Mouse (Mus musculus) WW6 (cell line): ENCODE data around the gene Ccdc116.
A peak's percentile ranks its signal among the peaks of the same experiment; 100 is the strongest.
"Not testable (repeated sequence)": the region's sequence is repeated elsewhere in the genome, so short reads cannot be mapped to it uniquely, and the experiment has no call there.

ENCODE experiments used
- DNase-seq: peaks from one replicate; pipeline ENCODE4 v3.0.0-alpha.2; 2013; ENCODE audit warnings: low read depth, low spot score

The Ccdc116 gene

GRCm38 (mm10) chr16:17146772-17147235 lies at the start of gene Ccdc116:
TSS of gene Ccdc116 (minus strand) at chr16:17147229.
- DNase-seq, result no peak

DNA sequence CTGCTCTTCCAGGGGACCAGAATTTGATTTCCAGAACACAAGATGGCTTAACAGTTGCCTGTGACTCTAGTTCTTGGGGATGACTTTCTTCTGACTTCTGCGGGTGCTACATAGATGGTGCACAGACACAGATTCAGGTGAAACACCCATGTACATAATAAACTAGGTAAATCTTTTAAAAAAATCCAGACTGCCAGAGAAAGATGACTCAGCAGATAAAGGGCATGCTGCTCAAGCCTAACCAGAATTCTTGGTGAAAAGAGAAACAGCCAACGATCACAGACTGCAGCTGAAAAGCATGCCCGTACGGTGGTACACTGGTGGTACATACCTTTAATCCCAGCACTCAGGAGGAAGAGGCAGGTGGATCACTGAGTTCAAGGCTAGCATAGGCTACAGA lies 46.8 kb upstream of the Ccdc116 start:
- no peak for DNase-seq

GRCm38 (mm10) chr16:17185475-17185874 lies 38.4 kb upstream of the Ccdc116 start:
- DNase-seq, result no peak

DNA sequence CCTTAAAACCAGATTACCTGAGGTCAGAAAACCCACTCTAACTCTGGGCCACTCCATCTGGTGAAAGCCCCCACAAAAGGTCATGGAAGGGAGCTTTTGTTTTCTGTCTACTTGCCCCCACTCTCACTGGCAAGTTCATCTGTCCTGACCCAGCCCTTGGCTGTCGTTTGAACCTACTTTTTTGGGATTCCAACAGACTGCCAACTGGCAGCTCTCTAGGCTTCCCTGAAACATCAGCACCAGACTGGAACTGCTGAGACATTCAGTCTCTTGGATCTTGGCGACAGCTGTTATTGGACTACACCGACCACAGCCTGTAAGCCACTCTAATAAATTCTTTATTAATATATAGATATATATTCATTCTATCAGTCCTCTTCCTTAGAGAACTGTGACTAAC lies 36.0 kb upstream of the Ccdc116 start:
- DNase-seq, result no peak

DNA sequence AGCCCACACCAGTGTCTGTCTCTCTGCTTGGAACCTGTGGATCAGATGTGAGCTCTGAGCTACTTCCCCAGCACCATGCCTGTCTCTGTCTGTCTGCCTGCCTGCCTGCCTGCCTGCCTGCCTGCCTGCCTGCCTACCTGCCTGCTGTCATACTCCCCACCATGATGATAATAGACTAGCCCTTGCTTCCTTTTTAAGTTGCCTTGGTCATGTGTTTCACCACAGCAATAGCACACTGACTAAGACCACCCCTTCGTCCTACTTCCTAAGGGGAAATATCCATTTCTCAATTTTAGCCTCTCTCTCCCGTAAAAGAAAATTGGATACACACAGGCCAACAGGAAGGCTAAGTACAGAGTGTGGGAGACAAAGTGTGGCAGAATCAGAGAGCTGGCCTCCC lies 35.1 kb upstream of the Ccdc116 start:
- no peak for DNase-seq

DNA sequence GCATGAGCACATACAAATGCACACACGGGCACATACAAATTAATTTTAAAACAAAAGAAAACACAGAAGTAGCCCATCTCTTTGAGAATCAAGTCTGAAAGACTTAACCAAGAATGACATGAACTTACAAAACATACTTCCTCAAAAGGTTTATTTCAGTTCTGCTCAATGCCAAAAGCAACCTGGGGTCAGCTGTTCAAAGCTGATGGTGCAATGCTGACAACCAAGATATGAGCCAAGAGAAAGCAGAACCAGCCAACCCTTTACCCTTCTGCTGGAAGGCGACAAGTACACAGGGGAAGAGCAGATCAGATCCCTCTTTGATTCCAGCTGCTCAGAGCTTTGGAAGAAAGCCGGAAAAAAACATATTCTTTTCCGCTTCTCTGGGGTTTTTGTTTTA lies 34.4 kb upstream of the Ccdc116 start:
- no peak for DNase-seq

DNA sequence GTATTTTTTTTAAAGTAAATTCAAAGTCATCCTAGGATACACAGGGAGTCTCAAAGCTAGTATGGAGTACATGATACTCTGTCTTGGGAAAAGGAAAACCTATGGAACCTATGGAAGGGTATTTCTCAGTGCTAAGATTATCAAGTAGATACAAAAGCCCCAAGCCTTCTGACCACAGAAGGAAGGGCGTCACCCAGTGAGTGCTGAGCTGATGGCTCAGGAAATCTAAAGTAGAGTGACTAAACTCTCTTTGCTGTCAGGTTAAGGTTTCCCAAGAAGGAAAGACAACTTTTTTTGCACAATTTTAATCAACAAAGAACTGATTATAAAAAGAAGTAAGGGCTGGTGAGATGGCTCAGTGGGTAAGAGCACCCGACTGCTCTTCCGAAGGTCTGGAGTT lies 32.7 kb upstream of the Ccdc116 start:
- DNase-seq, result no peak

- DNase-seq, result no peak
These were observed 30.7 kb upstream of the Ccdc116 start for GRCm38 (mm10) chr16:17177623-17178170.

DNA sequence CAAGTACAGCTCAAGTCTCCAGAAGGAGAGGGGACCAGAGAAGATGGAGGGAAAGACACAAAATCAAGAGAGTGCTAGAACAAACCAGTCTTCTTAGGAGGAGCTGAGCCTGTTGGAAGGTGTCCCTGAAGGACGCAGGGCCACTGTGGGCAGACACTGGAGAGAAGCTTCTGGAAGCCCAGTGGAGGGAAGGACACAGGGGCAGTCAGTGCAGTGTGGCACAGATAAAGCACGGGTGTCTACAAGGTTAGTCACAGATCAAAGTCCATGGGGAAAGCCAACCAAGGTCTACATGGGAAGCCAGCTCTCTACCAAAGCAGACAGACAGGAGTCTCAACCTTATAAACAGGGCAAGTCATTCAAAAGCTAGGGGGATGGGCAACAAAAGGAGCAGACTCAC lies 28.7 kb upstream of the Ccdc116 start:
- DNase-seq, result no peak

DNA sequence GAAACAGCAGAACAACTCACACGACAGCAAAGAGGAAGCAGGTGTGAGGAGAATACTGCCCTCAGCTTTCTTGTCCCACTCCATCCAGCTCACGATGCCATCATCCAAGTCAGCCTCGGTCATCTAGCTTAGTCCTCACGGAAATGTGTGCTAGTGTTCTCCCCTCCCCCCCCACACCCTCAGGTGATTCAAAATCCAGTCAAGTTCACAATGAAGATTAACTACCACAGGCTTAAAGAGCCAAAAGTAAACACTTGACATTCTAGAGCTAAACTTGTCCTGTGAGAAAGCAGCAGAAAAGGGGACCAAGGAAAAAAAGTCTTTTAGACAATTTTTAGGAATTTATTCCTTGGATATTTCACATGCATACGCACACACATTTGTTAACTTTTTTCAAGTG lies 21.0 kb upstream of the Ccdc116 start:
- no peak for DNase-seq

DNA sequence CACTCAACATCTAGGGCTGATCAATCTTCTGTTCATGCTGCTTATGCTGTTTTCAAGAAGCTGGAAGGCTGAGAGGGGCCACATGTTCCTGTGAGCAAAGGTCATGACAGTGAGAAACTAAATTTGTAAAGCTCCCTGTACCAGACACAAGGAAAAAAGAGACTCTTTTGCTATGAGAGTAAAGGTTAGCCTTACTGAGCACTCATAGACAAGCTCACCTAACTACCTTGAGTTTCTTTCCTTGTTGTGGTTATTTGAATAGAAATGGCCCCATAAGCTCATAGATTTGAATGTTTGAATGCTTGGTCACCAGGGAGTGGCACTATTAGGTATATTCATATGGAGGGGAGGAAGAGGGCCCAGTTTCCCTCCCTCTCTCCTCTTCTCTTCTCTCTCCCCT lies 20.1 kb upstream of the Ccdc116 start:
- DNase-seq, result no peak

DNA sequence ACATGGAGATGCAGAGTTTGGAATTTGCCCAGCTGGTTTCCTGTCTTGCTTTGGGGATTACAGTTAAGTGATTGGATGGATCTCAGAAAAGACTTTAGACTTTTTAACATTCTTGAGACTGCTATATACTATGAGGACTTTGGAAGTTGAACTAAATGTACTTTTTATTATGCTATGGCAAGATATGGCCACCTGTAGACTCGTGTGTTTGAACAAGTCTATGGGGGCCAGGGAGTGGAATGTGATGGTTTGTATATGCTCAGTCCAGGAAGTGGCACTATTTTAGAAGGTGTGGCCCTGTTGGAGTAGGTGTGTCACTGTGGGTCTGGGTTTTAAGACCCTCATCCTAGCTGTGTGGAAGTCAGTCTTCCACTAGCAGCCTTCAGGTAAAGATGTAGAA lies 18.4 kb upstream of the Ccdc116 start:
- not testable (repeated sequence) for DNase-seq

DNA sequence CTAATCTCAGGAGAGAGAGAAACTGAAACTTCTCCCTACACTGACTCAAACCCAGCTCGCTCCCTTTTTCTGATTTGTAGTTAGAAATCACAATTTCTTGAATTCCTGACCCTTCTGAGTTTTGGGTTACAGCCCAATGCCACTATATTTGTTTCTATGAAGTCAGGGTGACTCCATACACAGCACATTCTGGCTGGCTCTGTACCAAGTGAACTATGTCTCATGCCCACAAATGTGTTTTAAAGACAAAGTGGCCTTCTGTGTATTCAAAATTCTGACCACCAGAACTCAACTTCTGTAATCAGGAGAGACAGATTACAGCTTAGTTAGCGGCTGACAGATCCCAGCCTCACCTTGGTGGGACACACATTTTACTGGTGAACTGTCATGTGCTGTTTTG lies 7.3 kb upstream of the Ccdc116 start:
- DNase-seq, result no peak

DNA sequence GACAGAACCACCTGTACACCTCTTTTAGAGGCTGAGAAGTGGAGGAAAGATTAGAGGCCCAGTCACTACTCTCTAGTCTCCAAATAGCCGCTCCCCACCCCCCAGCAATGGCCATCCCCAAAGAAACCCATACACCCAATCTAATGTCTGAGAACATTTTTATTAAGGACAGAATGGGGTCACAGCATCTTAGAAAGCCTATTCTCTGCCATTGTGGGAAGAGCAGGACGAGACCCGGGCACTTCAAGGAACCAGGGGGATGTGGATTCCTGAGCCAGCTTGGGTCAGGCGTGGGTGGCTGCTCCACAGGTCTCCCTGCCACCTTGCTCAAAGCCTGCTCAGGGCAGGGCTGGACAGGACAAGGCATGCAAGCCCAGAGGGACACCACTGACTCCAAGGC lies 4.8 kb upstream of the Ccdc116 start:
- DNase-seq, result no peak

- no peak for DNase-seq
These were observed 3.7 kb upstream of the Ccdc116 start for GRCm38 (mm10) chr16:17150520-17151258.

GRCm38 (mm10) chr16:17148084-17148483 lies 1.1 kb upstream of the Ccdc116 start:
- DNase-seq, result no peak

- no peak for DNase-seq
These were observed 431 bp upstream of the Ccdc116 start for GRCm38 (mm10) chr16:17147391-17147929.

DNA sequence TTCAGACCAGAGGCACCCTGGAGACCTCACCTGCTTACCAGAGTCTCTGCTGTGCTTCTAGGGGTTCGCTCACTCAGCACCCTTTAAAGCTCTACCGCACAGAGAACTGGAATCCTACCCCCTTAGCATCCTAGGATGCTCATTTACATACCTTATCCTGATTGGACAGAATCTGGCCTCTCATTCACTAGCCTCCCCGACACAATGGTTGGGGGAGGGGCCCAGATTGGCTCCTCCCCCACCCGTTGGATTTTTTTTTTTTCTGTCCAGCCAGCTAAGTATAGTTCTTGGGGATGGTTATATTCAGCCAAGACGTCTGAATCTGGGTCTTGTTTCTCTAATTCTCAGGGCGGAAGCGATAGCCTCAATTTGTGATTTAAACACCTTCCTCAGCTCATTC lies 2.7 kb downstream of the Ccdc116 start, which contains the start of gene Ydjc:
Gene Ydjc, plus strand, starts transcription at position 283 of the 400 bp plus-strand sequence.
- DNase-seq, result no peak

DNA sequence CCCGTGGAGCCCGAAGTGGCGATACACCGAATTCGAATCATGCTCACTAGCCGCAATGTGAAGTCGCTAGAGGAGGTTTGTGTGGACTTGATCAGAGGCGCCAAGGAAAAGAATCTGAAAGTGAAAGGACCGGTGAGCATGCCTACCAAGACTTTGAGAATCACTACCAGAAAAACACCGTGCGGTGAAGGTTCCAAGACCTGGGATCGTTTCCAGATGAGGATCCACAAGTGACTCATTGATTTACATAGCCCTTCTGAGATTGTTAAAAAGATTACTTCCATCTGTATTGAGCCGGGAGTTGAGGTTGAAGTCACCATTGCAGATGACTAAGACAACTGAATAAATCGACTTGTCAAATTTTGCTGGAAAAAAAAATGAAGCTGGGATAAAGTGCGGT lies 9.7 kb downstream of the Ccdc116 start:
- no peak for DNase-seq

DNA sequence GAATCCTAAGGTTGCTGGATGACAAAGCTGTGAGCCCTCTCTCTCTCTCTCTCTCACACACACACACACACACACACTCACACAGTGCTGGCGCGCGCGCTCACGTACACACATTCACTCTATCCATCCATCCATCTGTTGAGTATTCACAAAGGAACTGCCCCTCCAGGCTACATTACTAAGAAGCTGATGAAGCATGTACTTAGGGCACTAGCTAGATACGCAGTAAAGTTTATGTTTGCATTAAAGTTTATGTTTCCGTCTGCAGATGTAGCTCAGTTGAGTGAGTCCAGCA lies 14.2 kb downstream of the Ccdc116 start:
- DNase-seq, result no peak

GRCm38 (mm10) chr16:17132089-17132905 lies 14.7 kb downstream of the Ccdc116 start, which contains the start of gene Sdf2l1:
TSS of gene Sdf2l1 (minus strand) at chr16:17132383.
- DNase-seq, result peak; percentile 94
